Mouse (Mus musculus): ENCODE data around the gene Gria2.

DNA sequence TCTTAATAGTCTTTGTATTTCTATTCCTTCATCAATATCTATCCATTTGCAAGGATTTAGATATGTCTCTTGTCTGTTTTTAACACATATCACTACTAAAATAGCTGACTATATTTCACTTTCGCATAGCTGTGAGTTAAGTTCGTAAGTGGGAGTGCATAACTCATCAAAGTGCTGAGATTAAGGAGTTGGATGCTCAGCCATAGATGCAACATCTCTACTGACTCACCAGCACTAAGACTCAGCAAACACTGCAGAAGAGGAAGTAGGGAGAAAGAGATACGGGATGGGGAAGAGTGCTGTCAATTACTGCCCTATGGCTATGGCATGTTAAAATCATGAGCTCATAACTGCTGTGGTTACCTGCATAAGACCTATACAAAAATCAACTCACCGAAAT, 29.4 kb downstream of the Gria2 start:
- TF ChIP-seq EP300 (IDR thresholded peaks at IDR 0.05; ENCODE audit: low read depth) (no peak), CTCF (IDR thresholded peaks at IDR 0.05; ENCODE audit: low read depth) (no peak)
